Mouse (Mus musculus) forebrain, embryonic 11.5 days (tissue): ENCODE measurements around the gene Siah1a. TPM values are rescaled to one million over a fixed set of nuclear protein-coding genes. Genes with fewer than 3 reads are reported as not detected.
A peak's percentile ranks its signal among the peaks of the same experiment; 100 is the strongest.

Experiments
- ATAC-seq: fragments of 200-750 bp; cut with Nextera tagmentation; replicated peaks from 2 replicates; pipeline ENCODE4 v1.8.0; 2017; ENCODE audit warnings: moderate TSS enrichment; ENCODE audit not compliant: low FRiP score
- DNase-seq: peaks from one replicate; pipeline ENCODE4 v3.0.0-alpha.2; 2017; ENCODE audit warnings: low spot score
- H3K27ac ChIP-seq: fragments of 300-500 bp; sonication (generic); 2 replicates; pipeline ENCODE4 v1.5.1; 2014; ENCODE audit warnings: low read depth, low read length
- H3K27me3 ChIP-seq: fragments of 300-500 bp; sonication (generic); 2 replicates; pipeline ENCODE4 v1.6.1; 2014; ENCODE audit warnings: mild to moderate bottlenecking, low read length, mixed read lengths; ENCODE audit not compliant: control insufficient read depth, insufficient read depth
- H3K36me3 ChIP-seq: fragments of 300-500 bp; sonication (generic); 2 replicates; pipeline ENCODE4 v1.6.1; 2014; ENCODE audit warnings: mild to moderate bottlenecking, low read length, moderate library complexity, mixed read lengths; ENCODE audit not compliant: control insufficient read depth, insufficient read depth
- H3K4me1 ChIP-seq: fragments of 300-500 bp; sonication (generic); replicated peaks from 2 replicates; pipeline ENCODE4 v1.6.1; 2014; ENCODE audit warnings: low read length, mixed read lengths; ENCODE audit not compliant: control insufficient read depth, insufficient read depth
- H3K4me2 ChIP-seq: fragments of 300-500 bp; sonication (generic); 2 replicates; pipeline ENCODE4 v1.6.1; 2014; ENCODE audit warnings: low read depth, mild to moderate bottlenecking, low read length, moderate library complexity, mixed read lengths; ENCODE audit not compliant: severe bottlenecking
- H3K4me3 ChIP-seq: fragments of 300-500 bp; sonication (generic); 2 replicates; pipeline ENCODE4 v1.5.1; 2014; ENCODE audit warnings: low read depth, low read length
- H3K9ac ChIP-seq: fragments of 300-500 bp; sonication (generic); 2 replicates; pipeline ENCODE4 v1.6.1; 2014; ENCODE audit warnings: low read length
- H3K9me3 ChIP-seq: fragments of 300-500 bp; sonication (generic); 2 replicates; pipeline ENCODE4 v1.6.1; 2016; ENCODE audit warnings: low read length, mixed read lengths; ENCODE audit not compliant: control insufficient read depth
- WGBS: fragments of 180-500 bp; shearing (Covaris S2); extraction: QIAGEN DNeasy Blood & Tissue Kit; methylation state at CpG from one replicate; pipeline ENCODE4 v1.1.7; 2014; 5-methylcytosine and 5-hydroxymethylcytosine counted together
- polyA plus RNA-seq: library from polyadenylated mRNA; unstranded; fragments of >200 nt; fragmentation: Nextera tagmentation; extraction: Ambion mirVana; gene quantifications from 2 replicates; pipeline ENCODE4 v1.2.1, GENCODE M21; 2014

Siah1a gene
- polyA plus RNA-seq, result 71.2 and 72.5 TPM in 2 replicates

- ATAC-seq (peak; percentile 84), DNase-seq (peak; percentile 85)
- WGBS, result under 1% methylated on average over 74 of the region's 88 CpGs
- Histone ChIP-seq H3K27ac (peak within 1 kb of the TSS; percentile 96), H3K4me1 (peaks cover 6% of the 10 kb centered on the region; the same call in 1 of the 2 replicates), H3K4me2 (peak within 1 kb of the TSS; percentile 85), H3K36me3 (no peaks in the 10 kb centered on the region), H3K9ac (peak within 1 kb of the TSS; percentile 99), H3K9me3 (no peaks in the 10 kb centered on the region), H3K27me3 (no peaks in the 10 kb centered on the region), H3K4me3 (peak within 1 kb of the TSS; percentile 90)
These were observed at the start of gene Siah1a, which contains the start of gene Gm10638 for GRCm38 (mm10) chr8:86745221-86745934. Gene Siah1a, minus strand, starts transcription at chr8:86745934. Gene Gm10638, plus strand, starts transcription at chr8:86745699.

GRCm38 (mm10) chr8:86794716-86795115 is 49.0 kb upstream of the Siah1a start:
- Histone ChIP-seq H3K4me3 (no peak overlapping the region), H3K27ac (no peak overlapping the region), H3K9me3 (no peaks in the 10 kb centered on the region), H3K4me1 (no peaks in the 10 kb centered on the region), H3K4me2 (no peak overlapping the region), H3K27me3 (no peaks in the 10 kb centered on the region), H3K36me3 (no peaks in the 10 kb centered on the region), H3K9ac (no peak overlapping the region)
- DNase-seq (no peak), ATAC-seq (no peak)
- WGBS, result 52% methylated on average over 6 of the region's 6 CpGs

DNA sequence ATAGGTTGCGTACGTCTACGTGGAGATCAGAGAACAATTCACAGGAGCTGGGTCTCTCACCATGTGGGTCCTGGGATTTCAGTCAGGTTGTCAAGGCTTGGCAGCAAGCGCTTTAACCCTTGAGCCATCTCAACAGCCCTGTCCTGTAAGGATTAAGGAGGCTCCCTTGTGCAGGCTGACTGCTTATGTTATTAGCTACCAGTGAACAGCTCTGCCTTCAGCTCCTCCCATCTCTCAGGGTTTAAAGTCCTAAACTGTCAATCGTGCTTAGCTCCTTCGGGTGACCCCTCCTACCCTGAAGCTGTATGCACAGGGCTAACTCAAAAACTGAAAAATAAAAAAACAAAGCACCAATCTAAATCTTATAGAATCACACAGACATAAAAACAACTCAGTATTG is 45.8 kb upstream of the Siah1a start:
- H3K4me2 ChIP-seq, result no peak overlapping the region
- DNase-seq (no peak), ATAC-seq (no peak)
- no peak overlapping the region for H3K27ac ChIP-seq
- 74% methylated on average over 6 of the region's 6 CpGs for WGBS
- no peaks in the 10 kb centered on the region for H3K36me3 ChIP-seq
- no peaks in the 10 kb centered on the region for H3K27me3 ChIP-seq
- H3K9ac ChIP-seq, result no peak overlapping the region
- no peaks in the 10 kb centered on the region for H3K9me3 ChIP-seq
- no peaks in the 10 kb centered on the region for H3K4me1 ChIP-seq
- no peak overlapping the region for H3K4me3 ChIP-seq

- no peak overlapping the region for H3K9ac ChIP-seq
- H3K9me3 ChIP-seq, result no peaks in the 10 kb centered on the region
- H3K27me3 ChIP-seq, result no peaks in the 10 kb centered on the region
- no peak overlapping the region for H3K27ac ChIP-seq
- H3K36me3 ChIP-seq, result no peaks in the 10 kb centered on the region
- no peak overlapping the region for H3K4me2 ChIP-seq
- no peaks in the 10 kb centered on the region for H3K4me1 ChIP-seq
- DNase-seq (no peak), ATAC-seq (no peak)
- H3K4me3 ChIP-seq, result no peak overlapping the region
- WGBS, result 83% methylated on average over 1 of the region's 1 CpGs
These were observed 43.8 kb upstream of the Siah1a start for GRCm38 (mm10) chr8:86789576-86789975.

DNA sequence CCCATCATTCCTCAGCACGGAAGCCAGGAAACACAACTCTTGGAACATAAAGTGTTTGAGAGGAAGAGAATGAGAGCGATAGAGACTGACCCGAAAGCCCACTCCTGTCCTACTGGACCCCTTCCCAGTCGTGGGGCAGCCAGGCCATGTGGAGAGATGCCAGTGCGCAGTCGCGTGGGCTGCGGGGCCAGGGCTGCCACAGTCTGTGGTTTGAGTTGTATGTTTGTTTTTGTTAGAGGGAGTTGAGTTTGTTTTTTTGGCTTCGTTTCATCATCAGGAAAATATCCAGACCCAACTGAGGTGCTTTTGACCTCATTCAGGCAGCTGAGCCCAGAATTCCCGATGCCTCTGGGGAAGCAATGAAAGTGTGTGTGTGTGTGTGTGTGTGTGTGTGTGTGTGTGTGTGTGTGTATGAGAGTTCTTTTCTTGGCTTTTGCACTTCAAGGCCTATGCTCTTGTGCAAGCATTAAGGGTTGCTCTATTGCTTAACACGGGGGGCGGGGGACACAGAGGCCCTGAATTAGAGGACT is 42.2 kb upstream of the Siah1a start:
- ATAC-seq, result no peak

GRCm38 (mm10) chr8:86786498-86786897 is 40.8 kb upstream of the Siah1a start:
- WGBS, result 62% methylated on average over 5 of the region's 5 CpGs

More for the DNA sequence above, 42.2 kb upstream of the Siah1a start:
- Histone ChIP-seq H3K27ac (no peak overlapping the region), H3K4me1 (no peaks in the 10 kb centered on the region), H3K9me3 (no peaks in the 10 kb centered on the region), H3K36me3 (no peaks in the 10 kb centered on the region), H3K27me3 (no peaks in the 10 kb centered on the region), H3K9ac (no peak overlapping the region), H3K4me2 (no peak overlapping the region), H3K4me3 (no peak overlapping the region)
- 88% methylated on average over 12 of the region's 12 CpGs for WGBS
- DNase-seq, result no peak

GRCm38 (mm10) chr8:86781094-86781493 is 35.4 kb upstream of the Siah1a start:
- WGBS, result 87% methylated on average over 8 of the region's 8 CpGs
- Histone ChIP-seq H3K4me1 (no peaks in the 10 kb centered on the region), H3K9me3 (no peaks in the 10 kb centered on the region), H3K4me3 (no peak overlapping the region), H3K27ac (no peak overlapping the region), H3K27me3 (no peaks in the 10 kb centered on the region), H3K36me3 (no peaks in the 10 kb centered on the region), H3K9ac (no peak overlapping the region), H3K4me2 (no peak overlapping the region)
- ATAC-seq (no peak), DNase-seq (no peak)

More at GRCm38 (mm10) chr8:86786498-86786897, 40.8 kb upstream of the Siah1a start:
- ATAC-seq (no peak), DNase-seq (no peak)
- no peak overlapping the region for H3K4me3 ChIP-seq
- no peaks in the 10 kb centered on the region for H3K27me3 ChIP-seq
- H3K9ac ChIP-seq, result no peak overlapping the region
- H3K4me2 ChIP-seq, result no peak overlapping the region
- H3K9me3 ChIP-seq, result no peaks in the 10 kb centered on the region
- no peak overlapping the region for H3K27ac ChIP-seq
- no peaks in the 10 kb centered on the region for H3K36me3 ChIP-seq
- no peaks in the 10 kb centered on the region for H3K4me1 ChIP-seq

DNA sequence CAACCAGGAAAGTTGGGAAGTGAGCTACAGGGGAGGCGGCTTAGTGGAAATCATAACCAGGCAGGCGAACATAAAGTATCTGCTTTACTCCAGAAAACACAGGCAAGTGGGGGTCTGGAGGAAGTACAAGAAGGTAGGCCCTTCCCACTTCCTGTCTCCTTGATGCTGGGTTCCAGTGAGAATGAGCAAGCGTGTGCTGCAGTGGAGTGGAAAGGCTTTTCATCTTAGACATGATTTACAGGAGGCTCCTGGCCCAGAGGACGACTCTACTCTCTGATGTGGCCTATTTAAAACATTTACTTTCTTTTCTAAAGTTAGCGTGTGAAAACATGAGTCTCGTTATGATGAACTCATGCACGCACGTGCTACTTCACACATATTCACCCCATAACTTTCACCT is 33.5 kb upstream of the Siah1a start:
- Histone ChIP-seq H3K4me1 (no peaks in the 10 kb centered on the region), H3K9ac (no peak overlapping the region), H3K9me3 (no peaks in the 10 kb centered on the region), H3K27me3 (no peaks in the 10 kb centered on the region), H3K4me2 (no peak overlapping the region), H3K4me3 (no peak overlapping the region), H3K36me3 (no peaks in the 10 kb centered on the region), H3K27ac (no peak overlapping the region)
- WGBS, result 88% methylated on average over 8 of the region's 8 CpGs
- no peak for ATAC-seq
- no peak for DNase-seq
